Mouse (Mus musculus) brain, embryonic 14.5 days (tissue): Measurements from ENCODE around the gene Ttll1.

Source experiments
- CTCF ChIP-seq: fragments of 200-500 bp; IDR thresholded peaks from 2 replicates; pipeline ENCODE4 v1.5.1; 2012; ENCODE audit warnings: inconsistent platforms, mild to moderate bottlenecking, moderate library complexity, borderline replicate concordance; ENCODE audit not compliant: insufficient read depth, insufficient read length; ENCODE audit errors: extremely low read depth
- POLR2A ChIP-seq: fragments of 200-500 bp; IDR thresholded peaks from 2 replicates; pipeline ENCODE4 v1.6.1; 2012; ENCODE audit warnings: mild to moderate bottlenecking, inconsistent platforms, borderline replicate concordance; ENCODE audit not compliant: poor library complexity, insufficient read depth, insufficient read length, severe bottlenecking; ENCODE audit errors: extremely low read depth

DNA sequence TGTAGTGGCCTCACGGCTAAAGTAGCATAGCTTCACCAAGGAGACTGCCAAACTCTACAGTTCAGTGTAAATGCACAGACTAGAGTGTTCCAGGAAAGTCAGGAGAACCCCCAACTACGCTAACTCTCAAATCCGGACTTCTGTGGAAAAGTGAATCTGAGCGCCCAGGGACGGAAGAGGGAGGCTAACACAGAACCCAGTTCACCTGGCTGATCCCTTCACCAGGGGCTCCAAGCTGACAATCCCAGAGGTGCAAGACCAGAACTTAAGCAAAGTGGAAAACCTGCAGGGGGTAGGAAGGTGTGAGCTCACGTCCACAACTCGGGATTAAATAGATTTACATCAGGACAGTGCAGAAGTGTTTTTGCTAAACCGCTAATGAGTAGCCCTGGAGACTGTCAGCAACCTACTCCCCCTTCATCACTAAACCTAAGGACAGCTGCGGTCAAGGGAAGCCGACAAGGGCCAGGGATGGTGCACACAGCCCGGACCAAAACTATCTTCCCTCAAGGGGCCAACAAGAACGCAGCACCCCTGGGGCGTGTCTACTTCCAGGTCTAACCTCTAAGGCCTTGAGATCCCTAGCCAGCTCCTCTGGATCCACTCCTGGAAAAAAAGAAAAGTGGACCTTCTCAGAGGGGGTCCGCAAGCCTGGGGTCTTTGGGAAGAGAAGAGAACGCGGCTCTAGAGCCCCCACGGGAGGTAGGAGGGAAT lies 47.2 kb downstream of the Ttll1 start:
- TF ChIP-seq CTCF (no peak), POLR2A (no peak)
